Mouse (Mus musculus): ENCODE measurements around the gene Grik5. TPM values are rescaled to one million over a fixed set of nuclear protein-coding genes. Genes with fewer than 3 reads are reported as not detected.
"Not testable (repeated sequence)": the region's sequence is repeated elsewhere in the genome, so short reads cannot be mapped to it uniquely, and the experiment has no call there.

Grik5 gene
- total RNA-seq, 2 experiments from 2014 or later: 4.4 to 5.7 TPM

GRCm38 (mm10) chr7:25044599-25044998 is 27.5 kb downstream of the Grik5 start:
- DNase-seq; intact Hi-C loops (cut with DNase I): not testable (repeated sequence)

DNA sequence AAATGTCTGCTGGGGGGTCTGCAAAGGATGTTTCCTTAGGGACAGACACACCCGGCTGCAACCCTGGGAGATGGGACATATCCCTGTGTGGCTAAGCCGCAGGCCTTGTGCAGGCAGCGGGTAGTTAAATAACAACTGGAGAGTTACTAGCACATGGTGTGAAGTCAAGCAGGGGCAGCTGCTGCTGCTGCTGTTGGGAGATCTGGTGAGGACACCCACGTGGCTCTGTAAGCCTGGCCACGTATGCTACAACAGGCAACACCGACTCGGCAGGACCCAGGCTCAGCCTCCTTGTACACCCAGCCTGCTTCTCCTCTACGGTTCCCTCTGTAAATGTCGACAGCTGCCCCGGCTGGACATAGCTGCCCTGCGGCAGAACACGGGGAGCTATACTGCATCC is 30.2 kb downstream of the Grik5 start:
- DNase-seq: no peak
- intact Hi-C loops (cut with DNase I): no loop called here

- DNase-seq: peak; percentile 52 to 77
- intact Hi-C loops (cut with DNase I): no loop called here
Observed at GRCm38 (mm10) chr7:25035916-25036315, 36.2 kb downstream of the Grik5 start.

DNA sequence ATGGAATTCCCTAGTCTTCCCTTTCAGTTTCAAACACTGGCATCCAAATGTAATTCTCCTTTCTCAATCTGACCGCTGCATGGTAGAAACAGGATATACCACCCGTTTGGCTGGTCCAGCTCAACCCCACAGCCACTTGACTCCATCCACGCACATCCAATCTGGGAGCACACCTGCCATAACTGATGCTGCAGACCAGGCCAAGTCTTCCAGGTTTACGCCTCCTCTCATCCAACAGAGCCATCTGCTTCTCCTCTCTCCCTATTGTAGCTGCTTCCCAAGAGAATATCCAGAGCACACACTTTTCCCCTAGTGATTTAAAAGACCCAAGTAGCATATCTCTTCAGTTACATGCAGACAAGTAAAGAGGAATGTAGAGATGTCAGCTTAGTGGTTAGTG is 37.4 kb downstream of the Grik5 start:
- intact Hi-C loops (cut with DNase I): no loop called here
- no peak for DNase-seq

DNA sequence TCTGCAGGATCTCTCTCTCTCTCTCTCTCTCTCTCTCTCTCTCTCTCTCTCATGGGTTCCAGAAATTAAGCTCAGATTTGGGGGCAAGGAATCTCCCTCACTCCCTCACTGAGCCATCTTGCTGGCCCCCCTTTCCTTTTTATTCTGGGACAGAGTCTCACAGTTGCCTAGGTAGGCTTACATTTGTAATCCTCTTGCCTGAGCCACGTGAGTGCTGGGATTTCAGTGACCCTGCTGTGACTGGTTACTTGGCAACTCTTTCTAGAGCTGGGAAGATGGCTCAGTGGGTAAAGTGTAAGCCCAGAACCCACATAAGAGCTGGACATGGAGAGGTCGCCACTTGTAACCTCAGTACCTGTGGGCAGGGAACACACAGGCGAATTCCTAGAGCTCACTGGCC is 40.6 kb downstream of the Grik5 start:
- intact Hi-C loops (cut with DNase I): loop anchor here (2.0 kb wide), 1 partner anchor 155 kb away; no protein-coding TSS in a partner anchor
- DNase-seq: no peak

- intact Hi-C loops (cut with DNase I): loop anchor here (1.0 to 2.0 kb wide), 2 partner anchors 64 to 157 kb away; no protein-coding TSS in a partner anchor
- DNase-seq: peak; percentile 75 to 83
Observed at GRCm38 (mm10) chr7:25030032-25030753, 42.0 kb downstream of the Grik5 start.

GRCm38 (mm10) chr7:25026452-25026851 is 45.7 kb downstream of the Grik5 start:
- no peak for DNase-seq
- intact Hi-C loops (cut with DNase I): no loop called here

DNA sequence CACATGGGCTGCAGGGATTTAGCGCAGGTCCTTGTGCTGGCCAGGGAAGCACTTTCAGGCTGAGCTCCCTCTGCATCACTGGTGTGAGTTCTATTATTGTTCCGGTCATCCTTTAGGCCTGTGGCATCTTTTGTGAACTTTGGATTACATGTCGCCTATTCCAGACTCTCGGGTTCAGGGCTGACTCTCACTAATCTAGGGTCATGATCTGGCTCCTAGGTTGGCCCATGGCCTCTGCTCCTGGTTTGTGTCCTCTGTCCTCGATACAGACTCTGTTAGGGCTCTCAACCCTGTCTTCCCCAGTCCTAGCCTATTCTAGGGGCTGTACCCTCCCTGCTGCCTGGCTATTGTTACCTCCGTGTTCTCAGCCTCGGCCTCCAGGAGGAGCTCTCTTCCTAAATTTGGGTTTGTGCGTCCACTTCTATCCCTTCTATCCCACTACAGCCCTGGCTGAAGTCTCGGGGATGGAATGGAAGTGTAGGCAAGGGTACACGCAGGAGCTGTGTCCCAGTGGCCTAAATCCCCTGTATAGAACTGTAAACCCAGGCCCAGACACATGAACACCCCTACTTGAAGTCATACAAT is 46.2 kb downstream of the Grik5 start:
- intact Hi-C loops (cut with DNase I): no loop called here
- peak; percentile 12 to 22 for DNase-seq

GRCm38 (mm10) chr7:25011592-25011991 is 60.6 kb downstream of the Grik5 start:
- intact Hi-C loops (cut with DNase I): no loop called here
- DNase-seq: no peak

DNA sequence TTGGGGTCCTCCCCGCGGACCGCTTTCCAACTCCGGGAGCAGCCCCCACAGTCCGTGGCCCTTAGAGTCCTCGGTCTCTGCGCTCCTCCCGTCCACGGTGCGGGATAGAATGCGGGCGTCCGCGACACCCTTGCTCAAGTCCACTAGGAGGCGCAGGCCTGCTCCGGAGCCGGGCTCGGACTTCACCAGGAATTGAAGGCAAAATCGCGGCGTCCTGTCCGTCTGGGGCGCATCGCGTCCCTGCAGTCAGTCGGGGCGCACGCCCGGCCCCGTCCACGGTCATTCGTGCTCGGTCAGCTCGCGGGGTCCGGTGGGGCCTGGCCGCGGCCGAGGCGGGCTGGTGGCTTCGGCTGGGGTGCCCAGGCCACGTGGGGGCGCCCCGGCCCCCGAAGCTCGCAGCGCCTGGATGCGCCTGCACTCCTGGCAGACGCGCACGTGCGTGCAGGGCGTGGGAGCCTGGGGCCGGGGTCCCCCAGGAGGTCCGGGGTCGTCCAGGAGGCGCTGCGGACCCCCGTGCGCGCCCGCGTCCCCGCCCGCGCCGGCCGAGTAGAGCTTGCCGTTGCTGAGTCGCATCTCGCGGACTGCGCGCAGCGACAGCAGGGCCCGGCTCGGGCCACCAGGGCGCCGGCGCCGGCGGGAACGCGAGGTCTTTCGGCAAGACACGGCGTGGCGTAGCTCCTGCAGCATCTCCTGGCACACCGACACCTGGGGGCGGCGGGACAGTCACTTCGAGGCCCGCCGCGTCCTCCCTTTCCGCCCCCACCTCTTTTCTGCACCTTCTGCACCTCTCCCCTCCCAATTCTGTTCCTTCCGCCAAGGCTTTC is 61.8 kb downstream of the Grik5 start:
- intact Hi-C loops (cut with DNase I): no loop called here

GRCm38 (mm10) chr7:25009099-25009700 is 62.9 kb downstream of the Grik5 start:
- intact Hi-C loops (cut with DNase I): no loop called here
- DNase-seq: no peak

More for the DNA sequence above, 61.8 kb downstream of the Grik5 start:
- peak; percentile 27 to 36 for DNase-seq

GRCm38 (mm10) chr7:25008635-25009034 is 63.5 kb downstream of the Grik5 start:
- DNase-seq: peak; percentile 42 to 53
- intact Hi-C loops (cut with DNase I): no loop called here

GRCm38 (mm10) chr7:25007609-25008374 is 64.4 kb downstream of the Grik5 start:
- no peak for DNase-seq
- intact Hi-C loops (cut with DNase I): no loop called here

DNA sequence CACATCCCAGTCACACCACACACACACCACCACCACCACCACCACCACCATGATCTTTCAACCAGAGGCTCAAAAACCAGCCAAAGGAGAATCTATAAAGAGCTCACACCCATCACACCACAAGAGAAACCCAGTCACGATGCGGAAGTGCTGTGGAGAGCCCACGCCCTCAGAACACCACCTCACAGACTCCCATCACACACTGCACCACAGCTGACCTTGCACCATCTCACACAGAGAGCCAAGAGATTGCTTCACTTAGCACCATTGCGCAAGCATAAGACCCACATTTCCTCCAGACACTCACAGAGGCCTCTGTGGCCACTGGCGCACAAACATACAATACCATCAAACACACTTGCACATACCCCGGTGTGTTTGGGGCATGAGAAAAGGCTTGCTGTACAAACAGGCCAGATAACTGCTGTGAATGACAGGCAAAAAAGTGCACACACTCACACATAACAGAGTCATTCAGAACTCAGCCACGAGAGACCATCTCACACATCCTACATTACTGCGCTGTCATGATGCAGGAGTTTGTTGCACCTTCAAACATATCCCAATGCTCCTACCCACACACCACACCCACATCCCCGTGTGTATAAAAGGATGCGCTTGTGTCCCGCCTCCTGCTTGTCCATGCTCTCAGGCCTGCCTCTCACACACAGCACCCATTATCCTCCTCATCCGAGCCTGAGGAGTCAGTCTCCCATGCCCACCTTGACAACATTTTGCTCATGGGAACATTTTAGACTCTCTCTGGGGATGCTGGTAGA is 65.4 kb downstream of the Grik5 start:
- intact Hi-C loops (cut with DNase I): no loop called here
- DNase-seq: no peak

DNA sequence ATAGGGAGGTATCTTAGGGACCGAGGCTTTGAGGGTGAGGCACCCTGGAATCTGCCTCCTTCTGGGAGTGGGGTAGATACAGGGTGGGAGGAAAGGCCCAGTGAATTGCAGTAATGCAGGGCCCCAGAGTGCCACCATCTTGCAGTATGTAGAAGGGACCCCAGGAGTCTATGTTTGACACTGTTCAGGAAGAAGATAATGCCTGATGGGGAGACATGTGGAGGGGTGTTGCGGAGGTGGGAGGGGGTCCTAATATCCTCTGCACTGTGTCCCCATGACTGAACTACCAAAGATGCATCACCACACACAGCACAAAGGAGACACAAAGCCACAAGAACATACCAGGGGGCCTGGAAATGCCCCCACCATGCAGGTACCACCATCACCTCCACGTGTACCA is 66.0 kb downstream of the Grik5 start:
- no peak for DNase-seq
- intact Hi-C loops (cut with DNase I): no loop called here

DNA sequence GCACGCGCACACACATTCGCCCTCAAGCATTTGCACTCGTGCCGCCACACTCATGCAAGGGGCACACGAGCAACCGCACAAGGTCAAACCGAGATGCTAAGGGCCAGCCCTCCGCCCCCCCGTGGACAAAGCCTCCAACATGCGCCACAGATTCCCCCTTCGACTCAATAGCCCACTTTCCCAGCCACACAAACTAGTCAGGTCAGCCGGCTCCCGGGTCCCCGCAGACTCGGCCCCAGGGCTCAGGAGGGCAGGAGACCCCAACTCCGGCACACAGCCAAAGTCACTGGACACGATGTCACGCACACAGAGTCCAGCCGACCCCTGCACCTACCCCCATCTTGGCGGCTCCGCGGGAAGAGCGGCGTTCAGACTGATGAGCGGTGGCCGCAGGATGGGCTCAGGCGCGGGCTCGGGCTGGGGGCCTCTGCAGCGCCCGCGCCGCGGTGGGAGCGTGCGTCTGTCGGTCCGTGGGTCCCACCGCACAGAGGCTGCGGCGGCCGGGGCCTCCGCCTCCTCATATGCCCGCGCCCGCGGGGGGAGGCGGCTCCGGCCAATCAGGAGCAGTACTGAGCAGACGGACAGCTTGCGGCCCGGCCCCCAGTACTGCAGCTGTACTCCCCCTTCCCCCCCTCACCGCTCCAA is 66.6 kb downstream of the Grik5 start, which contains the start of gene Atp1a3:
Gene Atp1a3 (minus strand): TSS at position 538 of the 645 bp plus-strand sequence.
- intact Hi-C loops (cut with DNase I): no loop called here
- no peak for DNase-seq

DNA sequence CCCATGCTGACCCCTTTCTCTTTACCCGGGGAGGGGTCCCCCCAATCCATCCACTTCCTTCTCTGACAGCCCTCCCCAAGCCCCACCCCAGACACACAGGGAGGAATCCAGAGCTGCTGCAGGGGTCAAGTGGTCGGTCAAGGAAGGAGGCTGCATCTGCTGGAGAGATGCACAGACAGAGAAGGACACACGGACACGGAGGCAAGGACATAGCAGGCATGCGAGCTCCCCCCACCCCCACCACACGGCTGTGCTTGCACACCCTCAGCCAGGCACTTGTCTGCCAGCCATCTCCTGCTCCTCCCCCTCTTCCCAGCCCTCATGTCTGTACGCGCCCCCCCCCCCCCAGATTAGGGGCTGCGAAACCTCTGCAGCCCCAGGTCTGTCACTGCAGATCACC is 67.3 kb downstream of the Grik5 start:
- no peak for DNase-seq
- intact Hi-C loops (cut with DNase I): no loop called here

GRCm38 (mm10) chr7:25003820-25004388 is 68.2 kb downstream of the Grik5 start:
- DNase-seq: no peak
- intact Hi-C loops (cut with DNase I): no loop called here

GRCm38 (mm10) chr7:25003291-25003690 is 68.9 kb downstream of the Grik5 start:
- intact Hi-C loops (cut with DNase I): no loop called here
- no peak for DNase-seq
